10 mouse cellular contexts compared by ENCODE assay signal in genomic region chr8:35933186-35934114, GRCm38 (mm10).
DNase-seq lines count a peak whose midpoint lies in the region; ATAC-seq and TF ChIP-seq lines count a peak whose summit lies in the region.
"Had no signal": no experiment of that assay in that cellular context is flagged by ENCODE, and none has a peak within 500 bp of the region (broad histone marks: within the 10 kb centered on the region; RNA-seq: fewer than 3 reads in every experiment).

No protein-coding gene starts in this region.

- no peak overlapping the region for H3K9ac ChIP-seq in kidney, embryonic 14.5 days (ENCODE audit: low read depth, low read length)
- no peak overlapping the region for H3K9ac ChIP-seq in neural tube, embryonic 14.5 days (replicated peaks; ENCODE audit: low read depth, low read length)
- H3K9ac ChIP-seq: liver, embryonic 14.5 days had no signal

- no peak for TF ChIP-seq CTCF in lung, adult 2 months (IDR thresholded peaks at IDR 0.05; ENCODE audit: insufficient read depth, low read length)

- no peaks in the 10 kb centered on the region for H3K36me3 ChIP-seq in kidney, embryonic 14.5 days (ENCODE audit: control insufficient read depth, insufficient read depth, low read length)
- H3K36me3 ChIP-seq in neural tube, embryonic 14.5 days (ENCODE audit: control insufficient read depth, insufficient read depth, low read length): no peaks in the 10 kb centered on the region

- TF ChIP-seq POLR2A in lung, adult 2 months (IDR thresholded peaks at IDR 0.05; ENCODE audit: borderline replicate concordance, extremely low read depth, low read depth, low read length): no peak

- H3K4me1 ChIP-seq in kidney, embryonic 14.5 days (ENCODE audit: control insufficient read depth, insufficient read depth, low read length): no peaks in the 10 kb centered on the region
- 0 out of 2 replicates have a peak, but pooled peaks cover 3% of the 10 kb centered on the region for H3K4me1 ChIP-seq in neural tube, embryonic 14.5 days (ENCODE audit: control insufficient read depth, insufficient read depth, low read length)
- no peaks in the 10 kb centered on the region for H3K4me1 ChIP-seq in lung, adult 2 months (ENCODE audit: control insufficient read depth, insufficient read depth, low read length)

- no peak overlapping the region for H3K4me2 ChIP-seq in kidney, embryonic 14.5 days (replicated peaks; ENCODE audit: low read depth, low read length)
- H3K4me2 ChIP-seq in neural tube, embryonic 14.5 days (ENCODE audit: low read depth, low read length): no peak overlapping the region

- DNase-seq in kidney, adult 18-20 months: peak; percentile 48
- peak; percentile 46 to 75 for DNase-seq in frontal cortex, adult 2 months (ENCODE audit: extremely low spot score in 1 of 2, low spot score in 1 of 2)
- peak; percentile 58 for DNase-seq in layer of hippocampus, adult 9-10 months (ENCODE audit: low spot score)
- DNase-seq in adrenal gland, postnatal 36 days: no peak
- DNase-seq in lung, adult 2 months: no peak

- 68% methylated on average over 13 of the region's 13 CpGs for WGBS in kidney, embryonic 14.5 days
- WGBS in neural tube, embryonic 14.5 days: 25% methylated on average over 13 of the region's 13 CpGs
- WGBS in lung, adult 2 months: 69% methylated on average over 13 of the region's 13 CpGs

- peaks cover 2% of the 10 kb centered on the region; the same call in 1 of the 2 replicates for H3K9me3 ChIP-seq in kidney, embryonic 14.5 days (ENCODE audit: control insufficient read depth, low read length)
- H3K9me3 ChIP-seq in neural tube, embryonic 14.5 days (ENCODE audit: control insufficient read depth, low read length): no peaks in the 10 kb centered on the region

- H3K4me3 ChIP-seq in kidney, embryonic 14.5 days (ENCODE audit: low read length): no peak overlapping the region
- H3K4me3 ChIP-seq in neural tube, embryonic 14.5 days (ENCODE audit: low read depth, low read length): no peak overlapping the region
- H3K4me3 ChIP-seq in lung, adult 2 months (replicated peaks; ENCODE audit: extremely low read depth, low read depth, low read length): no peak overlapping the region

- H3K27ac ChIP-seq in kidney, embryonic 14.5 days (ENCODE audit: low read depth, low read length): no peak overlapping the region
- peak overlapping the region; percentile 82 for H3K27ac ChIP-seq in neural tube, embryonic 14.5 days (ENCODE audit: low read depth, low read length)
- H3K27ac ChIP-seq: liver, embryonic 14.5 days had no signal

- no peaks in the 10 kb centered on the region for H3K27me3 ChIP-seq in kidney, embryonic 14.5 days (ENCODE audit: control insufficient read depth, insufficient read depth, low read length)
- H3K27me3 ChIP-seq in neural tube, embryonic 14.5 days (ENCODE audit: control insufficient read depth, insufficient read depth, low read length): no peaks in the 10 kb centered on the region
- H3K27me3 ChIP-seq: CH12.LX had no signal

- no peak for ATAC-seq in kidney, embryonic 14.5 days (ENCODE audit: low FRiP score, low TSS enrichment)
- peak; percentile 99 for ATAC-seq in neural tube, embryonic 14.5 days (ENCODE audit: low read depth)
- no peak for ATAC-seq in inflammation-experienced regulatory T-cells, adult 6 months

Comparison
In these comparisons a context has a peak if more than half of its experiments do, and no peak if none do; other contexts are left out.
1. DNase-seq: peak in kidney, adult 18-20 months (single experiment), frontal cortex, adult 2 months (2 of 2) and layer of hippocampus, adult 9-10 months (single experiment); none in adrenal gland, postnatal 36 days (0 of 2) and lung, adult 2 months (single experiment).